Mouse (Mus musculus) bone marrow, adult 2 months (tissue): ENCODE data around the gene Kcnf1.

Experiments used
- CTCF ChIP-seq: fragments of 200-500 bp; IDR thresholded peaks from 2 replicates; pipeline ENCODE4 v1.5.1; 2011; ENCODE audit warnings: low read length, control low read depth; ENCODE audit not compliant: control insufficient read depth, insufficient read depth
- POLR2A ChIP-seq: fragments of 200-500 bp; IDR thresholded peaks from 2 replicates; pipeline ENCODE4 v1.6.1; 2011; ENCODE audit warnings: low read depth, mild to moderate bottlenecking, control low read depth, low read length, borderline replicate concordance; ENCODE audit not compliant: control insufficient read depth

DNA sequence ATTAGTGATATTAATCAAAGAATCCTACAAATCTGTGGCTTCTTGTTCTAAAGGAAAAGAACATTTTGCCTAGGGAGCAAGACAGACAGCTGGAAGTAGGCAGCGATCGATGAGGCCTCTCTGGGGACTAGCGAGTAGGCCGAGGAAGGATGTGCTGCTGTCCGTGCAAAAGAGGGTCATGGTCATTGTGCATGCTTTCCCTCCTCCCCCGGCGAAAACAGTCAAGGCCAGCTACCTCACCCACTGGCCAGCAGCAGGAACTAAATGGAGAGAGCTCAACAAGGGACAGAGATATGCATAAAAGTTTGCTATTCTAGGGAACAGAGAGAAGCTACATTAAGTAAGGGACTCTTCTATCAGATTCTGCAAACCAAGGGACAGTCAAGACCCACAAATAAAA, 39.1 kb upstream of the Kcnf1 start:
- TF ChIP-seq CTCF (no peak), POLR2A (no peak)
